Mouse (Mus musculus) urinary bladder, postnatal 4 days (tissue): Measurements from ENCODE around the gene Rnf130.
A peak's percentile ranks its signal among the peaks of the same experiment; 100 is the strongest.

Experiments used
- DNase-seq, 2 experiments: peaks; one replicate each; pipeline ENCODE4 v3.0.0; 2021 to 2022; ENCODE audit warnings: low spot score in 2 of 2

Gene Rnf130

GRCm38 (mm10) chr11:50024833-50025720 is at the start of gene Rnf130:
Gene Rnf130, plus strand, starts transcription at chr11:50025346.
- peak; percentile 92 to 93 for DNase-seq

- DNase-seq: no peak
Observed at GRCm38 (mm10) chr11:49977963-49978568, 47.1 kb upstream of the Rnf130 start.

DNA sequence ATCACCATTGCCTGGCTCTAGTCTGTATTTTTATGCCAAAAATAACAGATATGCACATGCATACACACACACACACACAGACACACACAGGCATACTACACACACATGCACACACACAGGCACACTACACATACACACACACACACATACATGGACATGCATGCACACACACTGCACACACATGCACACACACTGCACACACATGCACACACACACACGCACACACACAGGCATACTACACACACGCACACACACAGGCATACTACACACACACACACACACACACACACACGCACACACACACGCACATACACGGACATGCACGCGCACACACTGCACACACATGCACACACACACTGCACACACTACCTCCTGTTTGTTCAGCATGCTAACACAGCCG is 46.2 kb upstream of the Rnf130 start:
- DNase-seq: no peak

GRCm38 (mm10) chr11:49980681-49981235 is 44.4 kb upstream of the Rnf130 start:
- DNase-seq: no peak

DNA sequence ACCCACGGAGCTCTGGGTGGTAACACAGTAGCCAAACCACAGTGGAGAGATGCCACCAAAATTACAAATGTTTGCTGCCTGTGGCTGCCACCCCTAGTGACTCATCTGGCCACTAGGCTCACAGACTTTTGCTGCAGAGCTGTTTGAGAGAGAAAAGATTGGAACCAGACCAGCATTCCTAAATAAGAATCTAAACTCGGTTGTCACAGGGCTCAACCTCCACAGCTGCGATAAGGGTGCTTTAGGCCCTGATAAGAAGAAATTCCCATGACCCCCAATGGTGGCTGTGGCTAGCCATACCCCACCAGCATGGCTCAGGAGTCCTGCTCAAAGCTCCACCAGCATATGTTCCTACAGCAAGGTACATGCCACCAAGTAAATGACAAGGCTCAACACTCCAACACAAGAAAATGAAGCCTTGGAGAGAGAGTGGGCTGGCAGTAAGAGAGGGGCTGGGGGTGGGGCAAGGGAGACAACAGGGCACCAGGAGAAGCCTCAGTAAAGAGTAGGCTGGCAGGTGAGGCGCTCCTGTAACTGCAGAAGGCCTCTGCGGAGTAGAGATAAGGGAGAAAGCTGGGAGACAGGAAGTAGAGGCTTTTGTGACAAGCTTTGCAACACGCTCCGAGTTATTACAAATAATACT is 43.7 kb upstream of the Rnf130 start:
- no peak for DNase-seq

DNA sequence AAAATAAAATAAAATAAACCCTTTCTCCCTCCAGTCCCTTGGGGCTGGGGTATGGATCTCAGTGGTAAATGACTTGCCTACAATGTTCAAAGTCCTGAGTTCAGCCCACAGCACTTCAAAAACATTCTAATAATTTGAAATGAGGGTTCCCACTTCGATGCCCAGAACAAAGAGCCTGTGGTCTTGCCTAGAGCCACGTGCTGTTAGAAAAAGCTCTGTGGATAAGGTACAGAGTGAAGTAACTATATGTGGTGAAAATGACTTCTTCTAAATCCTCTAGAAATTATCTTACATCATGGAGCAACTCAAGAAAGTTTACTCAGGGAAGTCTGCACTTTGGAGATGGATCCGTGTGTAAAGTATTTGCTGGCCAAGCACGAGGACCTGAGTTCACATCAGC is 43.1 kb upstream of the Rnf130 start:
- DNase-seq: no peak

DNA sequence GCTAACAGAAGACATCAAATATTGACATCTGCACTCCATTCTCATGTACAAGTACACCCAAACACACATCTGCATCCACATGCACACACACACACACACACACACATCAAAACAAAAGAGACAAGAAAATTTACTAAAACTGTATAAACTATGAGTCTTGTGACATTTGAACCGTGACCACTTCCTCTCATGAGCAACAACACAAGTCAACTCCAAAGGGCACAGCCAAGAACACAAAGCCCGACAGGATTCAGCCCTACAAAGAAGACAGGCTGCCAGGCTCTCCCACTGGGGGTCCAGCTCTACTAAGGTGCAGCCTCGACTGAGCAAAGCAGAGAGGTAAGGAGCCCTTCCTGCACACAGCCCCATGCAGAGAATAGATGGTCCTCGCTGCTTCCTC is 42.3 kb upstream of the Rnf130 start:
- no peak for DNase-seq

GRCm38 (mm10) chr11:49983875-49984552 is 41.1 kb upstream of the Rnf130 start:
- DNase-seq: no peak

GRCm38 (mm10) chr11:49985009-49985408 is 40.1 kb upstream of the Rnf130 start:
- no peak for DNase-seq

DNA sequence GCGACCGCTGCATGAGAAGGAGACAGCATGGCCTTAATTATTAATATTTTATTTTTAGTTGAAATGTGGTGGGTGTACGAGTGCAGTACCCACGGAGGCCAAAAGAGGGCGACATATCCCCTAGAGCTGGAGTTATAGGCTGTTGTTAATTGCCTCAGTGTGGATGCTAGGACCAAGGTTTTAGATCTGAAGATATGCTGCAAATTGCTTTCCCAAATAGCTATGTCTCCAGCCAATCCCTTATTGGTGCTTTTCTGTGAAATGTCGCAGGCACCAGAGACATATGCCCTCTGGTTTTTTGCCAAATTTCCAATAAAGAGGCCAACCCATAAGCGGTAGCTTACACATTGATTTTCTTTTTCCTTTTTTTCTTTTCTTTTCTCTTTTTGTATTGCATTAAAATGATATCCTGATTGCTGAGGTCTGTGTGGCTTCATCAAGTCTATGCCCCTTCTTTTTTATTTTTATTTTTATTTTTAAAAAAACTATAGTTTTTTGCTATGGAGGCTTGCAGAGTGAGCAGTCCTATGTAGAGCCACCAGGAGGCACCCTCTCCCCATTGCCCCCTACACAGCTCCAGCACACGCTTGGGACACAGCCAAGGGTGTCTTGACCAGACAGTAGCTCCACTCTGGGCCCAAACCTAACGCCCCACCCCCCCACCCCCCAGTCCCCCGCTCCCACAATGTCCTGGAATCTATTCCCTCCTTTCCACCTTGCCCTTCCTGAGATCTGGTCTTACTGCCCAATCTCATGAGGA is 38.7 kb upstream of the Rnf130 start:
- no peak for DNase-seq

DNA sequence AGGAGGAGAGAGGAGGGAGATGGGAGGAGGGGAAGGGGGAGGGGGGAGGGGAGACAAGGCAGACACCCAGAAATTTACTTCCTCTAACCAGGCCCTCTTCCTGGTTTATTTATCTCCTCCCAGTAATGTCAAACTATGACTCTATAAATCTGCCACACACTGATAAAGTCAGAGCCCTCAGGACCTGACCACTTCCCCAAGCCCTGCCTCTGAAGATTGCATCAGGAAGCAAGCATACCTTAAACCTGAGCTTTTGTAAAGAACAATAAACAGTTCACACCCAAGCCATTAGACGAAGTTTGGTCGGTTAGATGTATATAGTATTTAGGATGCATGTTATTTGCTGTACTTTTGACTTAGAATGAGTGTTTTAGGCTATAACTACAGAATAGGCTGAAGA is 30.6 kb upstream of the Rnf130 start:
- DNase-seq: no peak

GRCm38 (mm10) chr11:49996398-49996797 is 28.7 kb upstream of the Rnf130 start:
- no peak for DNase-seq

- no peak for DNase-seq
Observed at GRCm38 (mm10) chr11:49997321-49997720, 27.8 kb upstream of the Rnf130 start.

- DNase-seq: no peak
Observed at GRCm38 (mm10) chr11:50002853-50003252, 22.3 kb upstream of the Rnf130 start.

GRCm38 (mm10) chr11:50007776-50008175 is 17.4 kb upstream of the Rnf130 start:
- DNase-seq: no peak

GRCm38 (mm10) chr11:50008231-50008630 is 16.9 kb upstream of the Rnf130 start:
- no peak for DNase-seq

DNA sequence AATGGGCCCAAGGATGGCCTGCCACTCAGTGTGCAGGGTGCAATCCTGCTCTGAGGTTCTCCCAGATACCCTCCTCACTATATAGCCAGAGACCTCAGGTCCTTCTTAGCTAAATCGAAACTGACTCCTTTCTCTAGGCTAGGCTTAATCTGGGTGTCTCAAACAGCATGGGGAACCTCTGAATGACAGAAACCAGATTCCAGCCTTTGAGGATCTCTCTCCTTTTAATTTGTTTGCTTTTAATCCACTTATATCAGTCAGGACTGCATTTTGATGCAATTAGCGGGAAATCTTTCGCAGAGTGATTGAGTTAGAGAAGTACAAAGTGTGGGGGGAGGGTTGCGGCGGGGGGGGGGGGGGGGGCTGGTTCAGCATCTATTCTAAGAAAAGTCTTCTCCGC is 12.1 kb upstream of the Rnf130 start:
- no peak for DNase-seq

GRCm38 (mm10) chr11:50016503-50016902 is 8.6 kb upstream of the Rnf130 start:
- no peak for DNase-seq

DNA sequence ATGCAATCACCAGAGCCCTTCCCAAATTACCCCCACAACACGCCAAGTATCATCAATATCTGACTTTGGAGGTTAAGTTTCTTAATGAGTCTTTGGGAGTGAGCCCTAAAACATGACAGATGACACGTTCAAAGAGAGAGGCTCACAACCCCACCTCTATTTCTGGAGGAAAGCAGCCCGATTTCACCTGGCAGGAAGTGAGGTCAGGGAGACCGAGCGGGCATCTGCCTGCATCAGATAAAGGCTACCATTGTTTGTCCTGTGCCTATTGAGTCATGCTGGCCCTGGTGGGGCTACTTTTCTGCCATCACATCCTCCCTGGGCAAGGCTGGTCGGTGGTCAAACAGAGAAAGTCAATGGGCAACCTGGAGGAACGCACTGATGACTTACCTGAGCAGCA is 7.6 kb upstream of the Rnf130 start:
- DNase-seq: no peak

GRCm38 (mm10) chr11:50018848-50019247 is 6.3 kb upstream of the Rnf130 start:
- no peak for DNase-seq

- no peak for DNase-seq
Observed at GRCm38 (mm10) chr11:50022085-50022484, 3.1 kb upstream of the Rnf130 start.
